Mouse (Mus musculus) hindbrain, embryonic 13.5 days (tissue): Measurements from ENCODE around the gene Nfe2l2. TPM values are rescaled to one million over a fixed set of nuclear protein-coding genes. Genes with fewer than 3 reads are reported as not detected.
"Not testable (repeated sequence)": the region's sequence is repeated elsewhere in the genome, so short reads cannot be mapped to it uniquely, and the experiment has no call there.

ENCODE experiments used
- ATAC-seq: fragments of 200-750 bp; cut with Nextera tagmentation; 2 replicates; pipeline ENCODE4 v1.8.0; 2017; ENCODE audit warnings: moderate TSS enrichment; ENCODE audit not compliant: low FRiP score
- H3K27ac ChIP-seq: fragments of 300-500 bp; sonication (generic); 2 replicates; pipeline ENCODE4 v1.5.1; 2015; ENCODE audit warnings: inconsistent platforms, mild to moderate bottlenecking, moderate library complexity
- H3K27me3 ChIP-seq: fragments of 300-500 bp; sonication (generic); 2 replicates; pipeline ENCODE4 v1.6.1; 2015; ENCODE audit warnings: mild to moderate bottlenecking, inconsistent platforms
- H3K36me3 ChIP-seq: fragments of 300-500 bp; sonication (generic); 2 replicates; pipeline ENCODE4 v1.6.1; 2015; ENCODE audit warnings: mild to moderate bottlenecking, inconsistent platforms
- H3K4me1 ChIP-seq: fragments of 300-500 bp; sonication (generic); replicated peaks from 2 replicates; pipeline ENCODE4 v1.6.1; 2015; ENCODE audit warnings: inconsistent platforms
- H3K4me2 ChIP-seq: fragments of 300-500 bp; sonication (generic); 2 replicates; pipeline ENCODE4 v1.6.1; 2015; ENCODE audit warnings: inconsistent platforms, mild to moderate bottlenecking, moderate library complexity
- H3K4me3 ChIP-seq: fragments of 300-500 bp; sonication (generic); 2 replicates; pipeline ENCODE4 v1.5.1; 2015; ENCODE audit warnings: mild to moderate bottlenecking, inconsistent platforms
- H3K9ac ChIP-seq: fragments of 300-500 bp; sonication (generic); 2 replicates; pipeline ENCODE4 v1.6.1; 2015; ENCODE audit warnings: mild to moderate bottlenecking, inconsistent platforms
- H3K9me3 ChIP-seq: fragments of 300-500 bp; sonication (generic); 2 replicates; pipeline ENCODE4 v1.6.1; 2016; ENCODE audit warnings: inconsistent platforms
- WGBS: fragments of 180-500 bp; shearing (Covaris S2); methylation state at CpG from one replicate; pipeline ENCODE4 v1.1.7; 2015; 5-methylcytosine and 5-hydroxymethylcytosine counted together
- polyA plus RNA-seq: library from polyadenylated mRNA; unstranded; fragments of >200 nt; fragmentation: Nextera tagmentation; extraction: Ambion mirVana; gene quantifications from 2 replicates; pipeline ENCODE4 v1.2.1, GENCODE M21; 2015

Gene Nfe2l2
- polyA plus RNA-seq, 1 experiment from 2014 or later: 13.6 TPM

DNA sequence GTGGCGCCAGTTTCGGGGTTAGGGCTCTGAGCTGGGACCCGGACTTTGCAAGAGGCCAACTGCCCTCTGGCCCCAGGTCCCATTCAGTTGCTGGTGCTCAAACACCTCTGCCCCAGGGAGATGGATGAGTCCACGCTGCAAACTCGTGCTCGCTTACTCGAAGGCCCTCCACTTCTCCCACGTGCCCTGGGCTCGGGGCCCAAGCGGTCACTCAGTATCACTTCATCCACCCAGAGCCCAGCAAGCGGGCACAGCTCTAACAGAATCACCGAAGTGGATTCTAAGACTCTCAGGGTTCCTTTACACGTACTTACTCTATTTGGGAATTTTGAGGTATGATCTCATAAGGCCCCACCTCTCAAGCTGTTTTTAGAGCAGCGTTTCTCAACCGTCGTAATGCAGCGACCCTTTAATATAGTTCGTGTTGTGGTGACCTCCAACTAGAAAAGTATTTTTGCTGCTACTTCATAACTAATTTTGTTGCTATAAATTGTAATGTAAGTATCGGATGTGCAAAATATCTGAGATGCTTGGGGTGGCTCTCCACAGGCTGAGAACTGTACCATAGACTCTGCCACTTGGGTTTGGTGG, 816 bp upstream of the Nfe2l2 start:
- Histone ChIP-seq H3K27me3 (peaks cover 9% of the 10 kb centered on the region), H3K27ac (0 out of 2 replicates have a peak overlapping the region, but pooled peaks have one; percentile 44), H3K4me1 (peaks cover 29% of the 10 kb centered on the region), H3K4me3 (peak overlapping the region; percentile 53), H3K9me3 (no peaks in the 10 kb centered on the region), H3K36me3 (no peaks in the 10 kb centered on the region), H3K9ac (peak overlapping the region; percentile 71), H3K4me2 (peak overlapping the region; percentile 80)
- 34% methylated on average over 19 of the region's 19 CpGs for WGBS
- 0 out of 2 replicates have a peak, but pooled peaks have one; percentile 6 for ATAC-seq

DNA sequence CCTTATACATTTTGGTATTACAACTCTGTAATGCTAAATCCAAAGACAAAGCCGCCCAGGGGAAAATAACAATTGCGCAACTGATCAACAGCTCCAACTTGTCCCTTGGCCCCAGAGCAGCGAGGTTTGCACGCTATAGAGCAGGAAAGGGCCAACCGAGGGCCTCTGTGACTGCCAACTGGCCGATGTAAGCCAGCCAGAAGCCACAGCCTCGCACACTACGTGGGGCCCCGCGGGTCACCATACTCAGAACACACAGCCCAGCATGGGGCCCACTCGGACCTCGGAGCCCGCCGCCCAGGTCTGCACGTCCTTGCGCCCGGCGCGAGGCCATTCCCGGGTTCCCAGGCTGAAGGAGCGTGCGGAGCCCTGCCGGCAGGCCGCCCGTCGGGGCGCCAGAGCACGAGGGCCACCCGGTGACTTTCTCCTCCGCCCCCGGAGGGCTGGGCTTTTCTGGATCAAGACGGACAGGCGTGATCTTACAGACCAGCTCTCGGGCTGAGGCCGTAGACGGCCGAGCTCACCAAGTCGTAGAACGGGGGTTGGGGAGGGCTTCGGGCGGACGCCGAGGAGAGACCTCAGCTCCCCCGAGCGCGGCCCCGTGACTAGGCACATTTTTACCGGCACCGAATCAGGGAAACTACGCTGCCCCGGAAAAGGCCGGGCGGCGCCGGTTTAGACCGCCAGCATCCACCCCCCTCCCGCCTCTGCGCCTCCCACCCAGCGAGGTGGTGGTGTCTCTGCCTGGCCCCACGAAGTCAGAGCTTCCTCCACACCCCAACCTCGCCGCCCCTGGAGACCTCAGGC, 863 bp downstream of the Nfe2l2 start:
- H3K36me3 ChIP-seq: no peaks in the 10 kb centered on the region
- ATAC-seq: peak; percentile 85
- H3K27me3 ChIP-seq: peaks cover 9% of the 10 kb centered on the region
- no peaks in the 10 kb centered on the region for H3K9me3 ChIP-seq
- peak overlapping the region; percentile 80 for H3K4me2 ChIP-seq
- H3K9ac ChIP-seq: peak overlapping the region; percentile 71
- H3K4me3 ChIP-seq: peak overlapping the region; percentile 53
- WGBS: under 1% methylated on average over 61 of the region's 62 CpGs
- H3K4me1 ChIP-seq: peaks cover 29% of the 10 kb centered on the region
- H3K27ac ChIP-seq: peak overlapping the region; percentile 81

DNA sequence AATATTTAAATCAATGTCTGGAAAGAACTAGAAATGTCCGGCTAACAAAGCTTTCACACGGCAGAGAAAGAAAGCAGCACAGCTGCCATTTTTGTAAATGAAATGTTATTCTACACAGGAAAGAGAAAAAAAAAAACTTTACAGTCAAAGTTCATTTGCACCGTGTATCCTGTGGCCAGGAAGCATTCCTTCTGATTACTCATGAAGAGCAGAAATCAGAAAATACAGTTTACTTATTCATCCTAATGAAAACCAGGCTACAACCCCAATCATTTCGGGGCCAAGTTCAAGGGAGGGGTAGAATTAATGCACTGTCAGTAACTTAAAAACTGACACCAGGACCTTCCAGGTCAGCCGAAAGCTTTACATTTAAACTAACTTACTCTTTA, 1.9 kb downstream of the Nfe2l2 start:
- Histone ChIP-seq H3K4me2 (peak overlapping the region; percentile 80), H3K9ac (no peak overlapping the region), H3K27ac (no peak overlapping the region), H3K4me1 (peaks cover 29% of the 10 kb centered on the region), H3K36me3 (no peaks in the 10 kb centered on the region), H3K4me3 (peak overlapping the region; percentile 53), H3K9me3 (no peaks in the 10 kb centered on the region), H3K27me3 (peaks cover 9% of the 10 kb centered on the region)
- ATAC-seq: no peak
- WGBS: 41% methylated on average over 5 of the region's 5 CpGs

DNA sequence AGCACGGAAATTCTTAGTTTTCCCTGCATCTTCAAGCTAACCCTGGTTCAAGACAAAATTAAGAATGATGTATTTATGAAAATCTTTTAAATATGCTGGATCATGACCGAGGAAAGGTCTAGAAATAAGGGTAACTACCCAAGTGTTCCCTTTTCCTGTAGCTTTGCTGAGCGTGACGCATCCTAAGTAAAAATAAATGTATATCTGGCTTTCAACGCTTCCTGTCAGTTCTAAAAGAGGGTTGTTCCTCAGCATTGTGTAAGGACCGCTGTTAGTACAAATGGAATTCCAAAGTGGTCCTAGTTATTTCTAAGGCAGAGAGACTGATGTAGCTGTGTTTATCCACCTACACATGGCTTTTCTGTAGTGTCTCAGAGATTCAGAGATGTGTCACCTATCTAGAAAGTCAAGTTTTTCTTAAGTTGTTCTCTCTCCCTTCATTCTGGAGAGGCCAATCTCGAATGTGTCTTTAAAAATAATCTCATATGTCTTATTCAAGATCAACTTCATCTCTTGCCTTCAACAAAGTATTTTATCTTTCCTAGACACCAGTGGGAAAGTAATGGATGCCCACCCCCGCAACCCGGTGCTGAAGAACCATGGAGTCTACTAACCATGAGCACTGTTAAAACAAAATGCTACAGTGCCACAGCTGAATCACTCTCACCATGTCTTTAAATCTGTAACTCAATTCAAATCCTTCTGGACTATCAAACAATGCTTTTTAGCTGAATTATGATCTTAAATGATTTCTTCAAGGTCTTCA, 2.4 kb downstream of the Nfe2l2 start:
- peaks cover 9% of the 10 kb centered on the region for H3K27me3 ChIP-seq
- no peaks in the 10 kb centered on the region for H3K9me3 ChIP-seq
- H3K4me3 ChIP-seq: peak overlapping the region; percentile 53; the same call in 1 of the 2 replicates
- H3K9ac ChIP-seq: no peak overlapping the region
- peaks cover 29% of the 10 kb centered on the region for H3K4me1 ChIP-seq
- peak overlapping the region; percentile 80; the same call in 1 of the 2 replicates for H3K4me2 ChIP-seq
- 81% methylated on average over 9 of the region's 9 CpGs for WGBS
- H3K27ac ChIP-seq: no peak overlapping the region
- ATAC-seq: no peak
- no peaks in the 10 kb centered on the region for H3K36me3 ChIP-seq

DNA sequence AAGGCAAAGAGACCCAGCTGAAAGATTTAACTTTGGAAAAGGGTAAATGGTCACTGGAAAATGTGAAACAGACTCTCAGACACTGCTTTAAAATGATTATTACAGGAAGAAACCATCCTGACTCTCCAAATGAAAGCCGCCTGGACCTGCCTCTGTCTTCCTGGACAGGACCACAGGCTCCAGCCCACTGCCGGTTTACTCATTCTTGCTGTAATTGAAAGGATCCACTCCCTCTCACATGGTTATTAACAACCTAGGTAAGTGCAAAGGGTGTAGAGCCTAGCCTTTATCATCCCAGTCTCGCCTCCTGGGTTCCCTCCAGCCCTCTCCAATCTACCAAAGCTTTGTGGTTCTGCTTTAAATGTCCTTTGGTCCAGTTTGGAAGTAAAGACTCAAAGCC, 3.2 kb downstream of the Nfe2l2 start:
- ATAC-seq: no peak
- H3K9me3 ChIP-seq: no peaks in the 10 kb centered on the region
- H3K27ac ChIP-seq: no peak overlapping the region
- no peak overlapping the region for H3K4me2 ChIP-seq
- no peak overlapping the region for H3K9ac ChIP-seq
- peaks cover 31% of the 10 kb centered on the region for H3K4me1 ChIP-seq
- WGBS: 69% methylated on average over 3 of the region's 3 CpGs
- no peak overlapping the region for H3K4me3 ChIP-seq
- peaks cover 9% of the 10 kb centered on the region for H3K27me3 ChIP-seq
- no peaks in the 10 kb centered on the region for H3K36me3 ChIP-seq

DNA sequence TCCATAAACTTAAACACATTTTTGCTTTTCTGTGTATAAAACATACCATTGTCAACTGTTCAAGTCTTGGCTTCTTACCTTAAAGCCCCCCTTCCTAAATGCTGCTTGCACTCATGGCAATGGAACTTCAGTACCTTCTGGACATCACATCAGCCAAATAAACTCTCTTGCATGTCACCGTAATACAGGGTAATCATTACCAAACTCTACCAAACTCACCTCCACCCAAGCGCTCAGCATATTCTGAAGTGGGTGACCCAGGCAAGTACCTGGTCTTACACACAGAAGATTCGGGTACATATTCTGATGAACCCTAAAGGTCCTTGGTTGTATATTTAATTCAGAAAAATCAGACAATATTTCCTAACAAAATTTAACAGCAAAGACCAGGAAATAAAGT, 3.9 kb downstream of the Nfe2l2 start:
- no peak overlapping the region for H3K4me3 ChIP-seq
- WGBS: 96% methylated on average over 3 of the region's 3 CpGs
- peaks cover 9% of the 10 kb centered on the region for H3K27me3 ChIP-seq
- no peak overlapping the region for H3K4me2 ChIP-seq
- no peak for ATAC-seq
- no peak overlapping the region for H3K27ac ChIP-seq
- no peaks in the 10 kb centered on the region for H3K36me3 ChIP-seq
- no peaks in the 10 kb centered on the region for H3K9me3 ChIP-seq
- H3K9ac ChIP-seq: no peak overlapping the region
- peaks cover 32% of the 10 kb centered on the region for H3K4me1 ChIP-seq

DNA sequence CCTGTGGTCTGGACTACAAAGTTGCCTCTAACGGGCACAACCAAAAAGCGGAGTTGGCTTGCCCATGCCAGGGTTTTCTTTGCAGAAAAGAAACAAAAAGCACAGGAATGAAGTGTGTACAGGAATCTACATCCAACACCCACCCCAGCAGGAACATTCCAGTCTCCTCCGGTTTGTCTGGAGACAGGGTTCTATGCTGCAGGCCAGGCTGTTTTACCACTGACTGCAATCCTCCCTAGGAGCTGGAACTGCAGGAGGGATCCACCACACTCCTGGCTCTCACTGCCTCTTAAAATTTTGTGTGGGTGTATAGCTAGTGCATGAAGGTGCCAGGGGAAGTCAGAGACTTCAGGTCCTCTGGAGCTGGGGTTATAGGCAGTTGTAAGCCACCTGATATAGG, 5.6 kb downstream of the Nfe2l2 start:
- Histone ChIP-seq H3K4me2 (no peak overlapping the region), H3K4me3 (no peak overlapping the region), H3K4me1 (peaks cover 17% of the 10 kb centered on the region; the same call in 1 of the 2 replicates), H3K9me3 (no peaks in the 10 kb centered on the region), H3K36me3 (no peaks in the 10 kb centered on the region), H3K27ac (no peak overlapping the region), H3K9ac (no peak overlapping the region), H3K27me3 (peaks cover under 1% of the 10 kb centered on the region; the same call in 1 of the 2 replicates)
- no peak for ATAC-seq
- WGBS: 84% methylated on average over 3 of the region's 3 CpGs

DNA sequence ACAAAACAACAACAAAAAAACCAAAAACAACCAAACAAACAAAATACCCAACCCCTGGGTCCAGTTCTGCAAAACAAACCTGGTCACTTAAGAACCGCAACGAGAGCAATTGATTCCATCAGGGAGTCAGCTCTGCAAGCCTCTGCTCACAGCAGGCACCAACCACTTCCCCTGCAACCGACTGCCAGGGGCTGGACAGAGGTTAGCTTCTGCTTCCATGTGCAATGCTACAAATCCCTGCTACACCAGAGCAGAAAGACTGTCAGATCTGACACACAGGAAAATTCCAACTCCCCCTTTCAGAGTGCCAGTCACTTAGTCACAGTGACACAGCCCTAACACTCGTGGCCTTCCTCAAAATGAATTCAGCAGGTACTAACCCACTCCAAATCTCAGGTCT, 6.4 kb downstream of the Nfe2l2 start:
- H3K36me3 ChIP-seq: no peaks in the 10 kb centered on the region
- H3K27ac ChIP-seq: no peak overlapping the region
- no peak overlapping the region for H3K4me2 ChIP-seq
- 40% methylated on average over 4 of the region's 4 CpGs for WGBS
- ATAC-seq: no peak
- no peaks in the 10 kb centered on the region for H3K9me3 ChIP-seq
- H3K27me3 ChIP-seq: no peaks in the 10 kb centered on the region
- H3K9ac ChIP-seq: no peak overlapping the region
- H3K4me1 ChIP-seq: peaks cover 13% of the 10 kb centered on the region; the same call in 1 of the 2 replicates
- H3K4me3 ChIP-seq: no peak overlapping the region

DNA sequence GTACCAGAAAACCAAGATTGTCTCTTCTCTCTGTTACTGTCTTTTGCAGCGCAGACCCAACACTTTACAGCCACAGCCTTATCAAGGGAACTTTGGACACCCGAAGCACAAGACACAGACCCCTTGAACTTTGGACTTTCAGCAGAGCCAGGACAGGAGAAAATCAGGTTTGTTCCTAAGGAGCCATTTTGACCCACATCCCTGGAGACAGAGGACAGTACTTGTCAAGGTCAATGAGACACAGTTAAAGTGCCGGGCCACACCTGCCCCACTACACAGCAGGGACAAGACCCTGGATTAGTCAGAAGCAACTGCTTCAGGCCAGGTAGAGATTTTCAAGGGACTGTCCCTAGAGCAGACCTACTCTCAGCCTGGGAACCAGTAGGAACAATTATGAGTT, 7.2 kb downstream of the Nfe2l2 start:
- Histone ChIP-seq H3K36me3 (no peaks in the 10 kb centered on the region), H3K4me2 (no peak overlapping the region), H3K27me3 (no peaks in the 10 kb centered on the region), H3K27ac (no peak overlapping the region), H3K9ac (no peak overlapping the region), H3K9me3 (no peaks in the 10 kb centered on the region), H3K4me3 (no peak overlapping the region), H3K4me1 (peaks cover 6% of the 10 kb centered on the region; the same call in 1 of the 2 replicates)
- 94% methylated on average over 3 of the region's 3 CpGs for WGBS
- no peak for ATAC-seq

DNA sequence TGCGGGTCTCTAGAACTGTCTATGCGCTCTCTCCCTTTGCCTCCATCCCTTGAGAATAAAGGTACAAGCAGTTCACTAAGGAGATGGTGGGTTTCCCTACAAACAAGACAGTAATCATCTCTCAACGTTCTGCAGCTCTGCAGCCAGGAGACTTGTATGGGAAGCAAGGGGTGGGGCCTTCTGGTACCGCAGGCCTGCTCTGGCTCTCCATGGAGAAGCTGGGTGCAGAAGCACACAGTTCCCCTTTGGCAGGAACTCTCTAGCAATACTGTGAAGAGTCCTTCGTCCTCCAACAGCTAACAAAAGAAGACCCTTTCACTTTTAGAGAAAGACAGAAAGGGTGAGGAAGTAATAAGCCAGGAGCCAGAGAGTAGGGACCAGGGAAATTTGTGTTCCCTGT, 8.1 kb downstream of the Nfe2l2 start:
- Histone ChIP-seq H3K4me3 (no peak overlapping the region), H3K4me2 (no peak overlapping the region), H3K9ac (no peak overlapping the region), H3K4me1 (0 out of 2 replicates have a peak, but pooled peaks cover 5% of the 10 kb centered on the region), H3K36me3 (no peaks in the 10 kb centered on the region), H3K9me3 (no peaks in the 10 kb centered on the region), H3K27ac (no peak overlapping the region), H3K27me3 (no peaks in the 10 kb centered on the region)
- no peak for ATAC-seq
- WGBS: 60% methylated on average over 5 of the region's 5 CpGs

DNA sequence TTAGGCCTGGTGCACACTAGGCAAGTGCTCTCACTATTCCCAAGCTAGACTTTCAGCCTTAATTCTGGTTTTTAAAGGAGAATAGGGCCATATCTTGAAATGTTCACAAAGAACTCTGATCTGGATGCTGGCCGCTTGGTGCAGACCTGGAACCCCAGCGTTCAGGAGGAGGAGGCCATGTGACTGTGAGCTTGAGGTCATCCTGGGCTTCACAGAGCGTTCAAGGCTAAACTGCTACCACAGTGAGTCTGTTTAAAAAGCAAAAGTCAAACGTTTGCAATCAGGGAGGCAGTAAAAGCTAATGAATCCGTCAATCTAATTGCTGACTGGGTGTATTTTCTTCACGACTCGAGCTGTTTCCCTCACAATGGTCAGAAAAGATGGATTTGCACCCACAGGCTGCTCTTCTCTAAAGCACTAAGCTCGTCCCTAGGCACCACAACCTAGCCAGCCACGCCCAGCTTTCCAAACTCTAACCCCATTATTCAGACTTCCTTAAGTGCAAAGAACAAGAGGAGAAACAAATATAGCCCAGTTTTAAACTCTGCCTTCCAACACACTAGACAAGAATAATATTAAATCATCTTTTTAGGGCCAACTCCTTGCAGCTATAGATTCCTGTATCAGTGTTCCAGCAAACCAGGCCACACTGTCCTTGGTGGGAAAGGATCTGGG, 8.6 kb downstream of the Nfe2l2 start:
- no peaks in the 10 kb centered on the region for H3K27me3 ChIP-seq
- H3K4me3 ChIP-seq: no peak overlapping the region
- no peaks in the 10 kb centered on the region for H3K36me3 ChIP-seq
- H3K4me1 ChIP-seq: 0 out of 2 replicates have a peak, but pooled peaks cover 5% of the 10 kb centered on the region
- H3K9me3 ChIP-seq: no peaks in the 10 kb centered on the region
- no peak overlapping the region for H3K4me2 ChIP-seq
- no peak overlapping the region for H3K27ac ChIP-seq
- WGBS: 45% methylated on average over 9 of the region's 9 CpGs
- ATAC-seq: no peak
- H3K9ac ChIP-seq: no peak overlapping the region

DNA sequence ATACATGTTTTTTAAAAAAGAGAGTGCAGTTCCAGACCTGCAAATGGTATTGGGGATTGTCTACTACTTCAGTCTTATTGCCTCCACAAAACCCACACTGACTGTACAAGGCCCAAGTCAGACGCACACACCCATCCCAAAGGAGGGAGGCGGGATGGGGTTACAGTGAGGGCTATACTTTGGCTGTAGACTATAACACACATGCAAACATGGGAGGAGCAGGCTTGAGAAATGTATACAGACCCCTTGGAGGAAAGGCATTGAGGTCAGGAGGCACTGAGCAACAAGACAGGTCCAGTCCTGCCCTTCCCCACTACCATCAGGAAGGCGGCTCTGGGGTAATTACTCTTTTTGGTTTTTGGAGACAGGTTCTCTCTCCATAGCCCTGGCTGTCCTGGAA, 9.5 kb downstream of the Nfe2l2 start:
- H3K4me3 ChIP-seq, H3K27ac ChIP-seq, ATAC-seq, H3K36me3 ChIP-seq, H3K27me3 ChIP-seq, H3K9me3 ChIP-seq, H3K4me2 ChIP-seq, H3K4me1 ChIP-seq, H3K9ac ChIP-seq: not testable (repeated sequence)
- WGBS: 92% methylated on average over 3 of the region's 3 CpGs
